Mouse (Mus musculus): ENCODE measurements around the gene Gan.

The Gan gene

DNA sequence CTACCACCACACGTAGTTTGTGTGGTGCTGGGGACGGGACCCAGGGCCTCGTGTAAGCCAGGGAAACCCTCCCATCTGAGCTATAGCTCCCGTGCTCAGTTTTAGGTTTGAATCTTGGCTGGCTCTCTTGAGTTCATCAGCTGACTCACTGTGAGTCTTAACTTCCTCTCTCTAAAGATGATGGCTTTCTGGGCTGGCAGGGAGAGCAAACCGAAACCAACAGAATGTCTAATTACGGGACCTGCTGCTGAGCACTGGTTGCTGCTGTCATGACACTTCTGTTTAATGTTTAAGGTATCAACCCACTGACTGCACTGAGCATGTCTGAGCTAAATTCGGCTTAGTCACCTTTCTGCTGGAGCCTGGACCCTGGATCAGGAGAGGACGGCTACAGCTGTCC is 94.7 kb downstream of the Gan start:
- DNase-seq (ENCODE audit: low spot score in 2 of 2) = no peak

DNA sequence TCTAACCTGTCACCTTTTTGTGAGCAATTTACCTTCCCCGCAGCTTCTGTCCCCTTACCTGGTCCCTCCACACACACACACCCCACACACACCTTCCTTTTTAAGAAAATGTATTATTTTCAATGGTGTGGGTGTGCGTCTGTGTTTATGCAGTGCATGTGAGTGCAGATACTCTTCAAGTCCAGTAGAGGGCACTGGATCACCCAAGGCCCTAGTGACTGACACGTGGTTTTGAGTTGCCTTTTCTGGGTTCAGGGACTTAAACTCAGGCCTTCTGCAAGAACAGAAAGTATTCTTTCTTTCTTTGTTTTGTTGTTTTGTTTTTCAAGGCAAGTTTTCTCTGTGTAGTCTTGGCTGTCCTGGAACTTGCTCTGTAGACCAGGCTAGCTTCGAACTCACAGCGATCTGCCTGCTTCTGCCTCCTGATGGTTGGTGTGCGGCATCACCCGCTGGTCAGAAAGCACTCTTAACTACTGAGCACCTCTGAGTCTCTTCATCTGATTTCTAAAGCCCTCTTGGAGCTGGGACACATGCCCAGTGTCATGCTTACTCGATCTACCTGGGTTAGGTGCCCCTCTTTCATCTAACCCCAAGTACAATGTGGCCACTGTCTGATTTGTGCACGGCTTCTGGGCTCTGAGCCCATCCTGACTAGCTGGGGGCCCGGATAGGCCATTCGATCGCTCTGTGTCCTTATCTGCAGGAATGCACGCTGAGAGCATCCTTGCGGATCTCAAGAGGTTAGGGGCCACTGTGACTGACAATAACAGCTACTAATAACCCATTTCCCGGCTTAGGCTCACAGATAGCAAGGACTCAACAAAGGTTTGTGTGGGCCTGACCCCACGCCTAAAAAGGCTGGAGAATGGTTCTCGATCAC is 95.7 kb downstream of the Gan start:
- no peak for DNase-seq (ENCODE audit: low spot score in 2 of 2)

DNA sequence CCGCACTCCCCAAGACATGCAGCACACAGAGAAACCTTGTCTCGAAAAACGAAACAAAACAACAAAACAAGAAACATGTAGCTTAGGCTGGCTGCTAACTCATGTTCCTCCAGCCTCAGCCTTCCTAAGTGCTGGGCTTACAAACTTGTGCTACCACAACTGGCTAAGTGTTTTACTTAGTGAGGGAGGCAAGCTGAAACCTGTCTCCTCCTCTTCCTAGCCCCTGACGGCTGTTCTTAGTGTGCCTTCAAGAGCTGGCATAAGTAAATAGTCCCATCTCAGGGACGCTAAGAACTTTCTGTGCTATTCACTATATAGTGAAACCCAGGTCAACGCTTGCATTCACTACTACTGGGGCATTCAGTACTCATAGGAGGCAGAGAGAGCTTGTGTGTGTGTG is 96.6 kb downstream of the Gan start:
- no peak for DNase-seq (ENCODE audit: low spot score in 2 of 2)

DNA sequence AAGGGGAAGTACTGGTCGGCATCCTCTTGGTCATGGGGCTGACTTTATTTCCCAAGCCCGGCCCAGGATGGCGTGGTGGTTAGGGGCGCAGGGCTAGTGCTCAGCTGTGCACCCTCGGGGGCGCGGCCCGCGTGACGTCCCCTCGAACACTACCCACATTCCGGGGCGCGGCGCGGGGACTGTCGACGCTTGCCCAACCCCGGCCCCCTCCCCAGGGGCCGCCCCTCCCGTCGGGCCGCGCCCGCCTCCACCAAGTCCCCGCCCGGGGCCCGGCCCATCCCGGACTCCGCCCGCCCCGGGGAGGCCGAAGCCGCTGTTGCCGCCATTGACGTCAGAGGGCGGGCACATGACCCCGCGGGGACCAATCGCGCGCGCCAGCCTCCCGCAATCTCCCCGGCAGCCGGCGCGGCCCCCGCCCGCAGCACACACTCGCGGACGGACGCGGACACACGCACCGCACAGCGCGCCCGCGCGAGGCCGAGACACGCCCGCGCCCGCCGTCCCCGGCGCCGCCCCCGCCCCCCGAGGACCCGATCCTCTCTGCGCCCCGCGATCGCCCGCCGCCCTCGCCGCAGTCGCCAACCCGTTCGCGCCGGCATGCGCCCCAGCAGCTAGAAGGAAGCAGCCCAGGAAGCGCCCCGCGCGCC is 98.5 kb downstream of the Gan start:
- DNase-seq (ENCODE audit: low spot score in 2 of 2) = peak; percentile 97

DNA sequence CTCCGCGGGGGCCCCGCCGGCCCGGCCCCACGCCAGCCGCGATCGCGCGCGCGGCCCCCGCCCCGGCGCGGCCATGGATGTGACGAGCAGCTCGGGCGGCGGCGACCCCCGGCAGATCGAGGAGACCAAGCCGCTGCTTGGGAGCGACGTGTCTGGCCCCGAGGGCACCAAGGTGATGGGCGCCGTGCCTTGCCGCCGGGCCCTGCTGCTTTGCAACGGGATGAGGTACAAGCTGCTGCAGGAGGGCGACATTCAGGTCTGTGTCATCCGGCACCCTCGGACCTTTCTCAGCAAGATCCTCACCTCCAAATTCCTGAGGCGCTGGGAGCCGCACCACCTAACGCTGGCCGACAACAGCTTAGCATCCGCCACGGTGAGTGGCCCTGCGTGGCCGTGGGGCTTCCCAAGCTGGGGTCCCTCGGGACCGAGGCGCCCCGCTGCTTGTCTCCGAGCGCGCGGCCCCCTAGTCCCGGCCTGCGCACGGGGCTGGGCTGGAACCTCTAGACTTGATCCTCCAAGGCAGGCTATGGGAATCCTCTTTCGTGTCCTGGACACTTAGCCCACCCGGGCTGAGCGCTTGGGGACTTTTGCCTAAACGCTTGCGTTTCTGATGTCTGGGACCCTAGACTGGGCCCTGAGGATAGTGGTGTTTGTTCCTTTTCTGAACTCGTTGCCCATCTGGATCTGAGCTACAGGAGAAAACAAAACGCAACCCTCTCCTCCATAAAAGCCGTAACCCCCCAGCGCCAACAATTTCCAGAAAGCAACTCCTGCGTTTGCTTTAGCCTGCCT is 99.3 kb downstream of the Gan start, which contains the start of gene Cmip:
Gene Cmip (plus strand): TSS at position 36 of the 792 bp plus-strand sequence.
- DNase-seq (ENCODE audit: low spot score in 2 of 2) = peak; percentile 68 to 70

DNA sequence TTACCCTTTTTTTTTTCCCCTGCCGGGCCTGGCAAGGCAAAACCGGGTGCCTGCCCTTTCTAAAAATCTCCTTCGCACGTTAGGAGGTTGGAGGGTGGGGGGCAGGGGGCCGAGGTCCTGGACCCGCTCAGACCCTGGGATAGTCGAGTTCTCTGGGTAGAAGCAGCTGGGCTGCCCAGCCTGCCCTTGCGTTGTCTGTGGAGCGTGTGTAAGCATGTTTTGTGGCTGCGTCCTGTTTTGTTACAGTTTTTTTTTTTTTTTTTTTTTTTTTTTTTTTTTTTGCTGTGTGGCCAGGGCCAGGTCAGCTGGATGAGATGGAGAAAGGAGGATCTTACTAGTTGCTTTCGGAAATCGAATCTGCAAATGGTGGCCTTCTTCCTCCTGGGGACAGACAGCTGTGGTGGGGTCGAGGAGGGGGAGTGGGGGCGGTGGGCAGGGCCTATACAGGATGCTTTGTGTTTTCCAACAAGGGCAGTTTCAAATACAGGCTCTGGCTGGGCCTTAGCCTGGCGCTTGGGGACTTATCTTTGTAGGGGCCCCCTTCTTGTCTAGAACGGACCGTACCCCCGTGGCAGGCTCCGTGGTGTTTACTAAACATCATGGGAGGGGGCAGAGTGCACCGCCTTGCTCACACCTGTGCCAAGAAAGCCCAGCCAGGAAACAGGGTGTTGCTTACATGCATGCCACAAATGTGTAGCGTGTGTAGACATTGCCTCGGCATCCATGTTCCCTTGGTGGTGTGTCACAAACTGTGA is 100.1 kb downstream of the Gan start:
- DNase-seq (ENCODE audit: low spot score in 2 of 2) = no peak

DNA sequence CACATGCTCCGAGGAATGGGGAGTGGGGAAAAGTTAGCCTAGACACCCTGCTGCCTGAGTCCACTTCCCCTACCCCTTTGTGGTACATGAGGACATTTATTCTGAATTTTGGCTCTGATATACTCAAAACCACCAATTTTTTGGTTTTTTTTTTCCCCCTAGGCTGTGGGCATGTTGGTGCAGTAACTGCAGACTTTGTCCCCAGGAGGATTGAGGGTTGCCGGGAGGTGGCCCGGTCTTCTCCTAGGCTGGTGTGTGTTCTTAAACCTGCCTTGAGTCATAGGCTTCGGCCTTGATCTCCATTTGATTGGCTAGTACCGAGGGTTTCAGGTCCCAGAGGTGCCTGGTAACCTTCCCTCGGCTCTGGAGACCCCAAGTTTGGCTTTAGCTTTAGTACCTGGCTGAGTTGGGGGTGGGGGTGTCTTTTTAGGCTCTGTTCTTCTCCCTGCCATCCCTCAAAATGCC is 100.7 kb downstream of the Gan start:
- DNase-seq (ENCODE audit: low spot score in 2 of 2) = no peak

DNA sequence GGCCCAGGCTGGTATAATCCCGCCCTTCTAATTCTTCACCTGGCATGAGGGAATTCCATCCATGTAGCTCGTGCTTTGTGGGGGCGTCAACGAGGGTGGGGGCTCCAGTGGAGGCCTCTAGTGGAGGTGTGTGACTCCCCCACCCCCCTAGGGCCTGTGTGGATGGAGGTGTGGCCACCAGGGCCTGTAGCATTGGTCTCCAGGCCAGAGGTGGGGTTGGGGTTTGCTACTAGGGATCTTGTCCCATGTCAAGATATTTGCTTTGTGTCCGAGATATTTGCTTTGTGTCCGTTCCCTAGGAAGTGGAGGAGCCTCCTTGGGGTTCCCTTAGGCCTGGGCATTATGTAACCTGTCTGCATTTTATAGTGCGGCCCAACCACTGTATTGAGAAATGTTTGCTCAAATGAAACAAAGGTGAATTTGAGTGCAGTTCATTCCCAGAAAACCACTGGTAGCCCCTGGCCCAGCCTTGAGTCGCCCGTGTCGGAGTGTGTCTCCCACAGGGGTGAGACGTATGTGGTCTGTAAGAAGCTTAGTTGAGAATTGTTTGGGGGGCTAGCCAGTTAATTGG is 101.6 kb downstream of the Gan start:
- no peak for DNase-seq (ENCODE audit: low spot score in 2 of 2)

DNA sequence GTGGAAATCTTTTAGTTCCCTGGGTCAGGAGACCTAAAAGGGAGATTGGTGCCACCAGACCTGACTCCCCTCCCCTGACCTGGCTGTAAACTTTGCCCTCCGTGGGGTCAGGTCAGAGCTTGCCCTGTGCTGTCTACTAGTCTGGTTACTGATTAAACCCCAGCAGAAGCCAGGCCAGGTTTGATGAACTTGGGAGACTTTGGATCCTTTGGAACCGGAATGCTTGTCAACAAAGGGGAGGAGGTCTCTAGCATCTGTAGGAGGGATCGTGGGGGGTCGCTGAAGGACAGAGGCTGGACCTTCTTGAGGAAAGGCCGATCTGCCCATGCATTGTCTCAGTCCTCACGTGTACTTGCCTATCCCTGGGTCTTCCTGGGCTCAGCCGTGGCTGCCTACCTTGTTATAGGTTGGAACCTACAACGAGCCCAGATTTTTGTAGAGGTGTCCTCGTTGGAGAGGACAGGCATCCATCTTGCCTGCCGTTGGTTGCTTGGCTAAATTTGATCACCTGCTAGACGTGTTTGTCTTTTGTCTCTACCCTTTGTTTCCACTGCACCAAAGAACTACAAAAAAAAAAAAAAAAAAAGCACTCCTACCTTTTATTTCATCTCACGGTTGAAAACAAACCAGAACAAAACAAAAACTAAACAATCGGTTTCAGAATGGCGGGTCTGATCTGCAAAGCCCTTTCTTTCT is 102.4 kb downstream of the Gan start:
- no peak for DNase-seq (ENCODE audit: low spot score in 2 of 2)

DNA sequence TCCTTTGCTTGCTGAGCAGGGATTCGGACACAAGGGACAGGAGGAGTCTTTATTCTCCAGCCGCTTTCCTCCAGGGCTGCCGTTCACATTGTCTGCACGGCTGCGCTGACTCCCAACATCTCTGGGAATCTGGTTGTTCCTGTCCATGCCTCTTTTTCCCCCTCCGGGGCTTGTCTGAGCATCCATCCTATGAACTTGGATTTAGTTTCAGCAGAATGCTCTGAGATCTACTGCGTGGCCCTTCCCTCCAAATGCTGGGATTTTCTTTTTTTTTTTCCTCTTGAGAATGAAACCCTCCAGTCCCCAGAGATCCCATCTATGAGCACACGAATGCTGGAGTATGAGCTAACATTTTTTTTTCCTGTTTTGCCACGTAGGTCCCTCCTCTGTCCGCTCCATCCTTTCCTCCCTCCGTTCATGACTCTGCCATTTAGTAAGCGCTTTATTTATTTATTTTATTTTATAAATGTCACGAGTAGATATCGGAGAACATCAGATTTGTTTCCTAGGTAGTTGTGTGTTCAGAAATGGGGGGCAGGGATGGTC is 103.1 kb downstream of the Gan start:
- DNase-seq (ENCODE audit: low spot score in 2 of 2) = no peak

DNA sequence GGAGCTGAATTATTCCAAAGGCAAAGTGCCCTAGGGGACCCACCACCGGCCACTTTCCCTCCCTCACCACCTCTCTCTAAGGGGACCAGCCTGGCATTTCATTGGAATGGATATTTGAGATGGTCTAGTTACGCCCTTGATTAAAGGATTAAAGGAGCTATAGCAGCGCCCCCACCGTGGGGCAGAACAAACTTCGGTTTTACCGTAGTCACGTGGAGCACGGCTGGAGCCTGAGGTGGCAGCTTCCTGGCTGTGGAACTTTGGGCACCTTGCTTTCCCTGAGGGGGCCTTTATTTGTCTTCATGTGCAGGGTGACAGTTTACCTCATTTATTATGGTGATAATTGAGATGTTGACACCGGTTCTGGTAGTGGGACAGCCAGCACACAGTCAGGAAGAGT is 103.8 kb downstream of the Gan start:
- DNase-seq (ENCODE audit: low spot score in 2 of 2) = no peak

DNA sequence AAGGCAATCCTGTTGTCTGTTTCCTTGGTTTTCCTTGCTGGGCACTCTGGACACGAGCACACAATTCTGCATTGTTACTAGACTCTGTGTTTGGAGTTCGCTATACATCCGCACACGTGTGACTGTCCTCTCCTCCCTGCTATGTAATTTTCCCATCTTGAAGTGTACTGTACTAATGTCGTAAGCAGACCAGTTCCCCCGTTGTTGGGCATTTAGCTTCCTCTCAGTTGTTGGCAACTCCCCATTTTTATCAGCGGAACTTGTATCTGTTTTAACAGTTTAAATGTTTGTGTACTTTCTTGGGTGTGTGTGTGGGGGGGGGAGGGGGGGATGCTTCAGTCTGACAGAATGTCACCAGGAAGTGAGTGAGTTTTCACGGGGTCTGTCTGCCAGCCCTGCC is 104.8 kb downstream of the Gan start:
- no peak for DNase-seq (ENCODE audit: low spot score in 2 of 2)

DNA sequence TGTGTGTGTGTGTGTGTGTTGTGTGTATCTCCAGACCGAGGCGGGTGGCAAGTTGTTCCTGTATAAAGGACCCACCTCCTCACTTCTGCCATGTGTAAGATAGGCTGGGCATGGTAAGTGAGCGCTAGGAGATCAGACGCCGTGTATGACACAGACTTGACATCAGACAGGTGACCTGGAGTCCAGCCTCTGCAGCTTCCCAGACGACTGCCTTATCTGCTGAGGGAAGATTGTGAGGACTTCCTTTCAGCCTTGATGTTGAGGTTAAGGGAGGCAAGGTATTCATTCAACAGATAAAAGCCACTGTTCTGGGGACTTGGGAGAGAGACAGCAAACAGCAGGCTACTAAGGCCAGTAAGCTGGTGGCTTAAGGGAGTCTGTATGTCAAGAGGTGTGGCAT is 105.5 kb downstream of the Gan start:
- DNase-seq (ENCODE audit: low spot score in 2 of 2) = no peak

DNA sequence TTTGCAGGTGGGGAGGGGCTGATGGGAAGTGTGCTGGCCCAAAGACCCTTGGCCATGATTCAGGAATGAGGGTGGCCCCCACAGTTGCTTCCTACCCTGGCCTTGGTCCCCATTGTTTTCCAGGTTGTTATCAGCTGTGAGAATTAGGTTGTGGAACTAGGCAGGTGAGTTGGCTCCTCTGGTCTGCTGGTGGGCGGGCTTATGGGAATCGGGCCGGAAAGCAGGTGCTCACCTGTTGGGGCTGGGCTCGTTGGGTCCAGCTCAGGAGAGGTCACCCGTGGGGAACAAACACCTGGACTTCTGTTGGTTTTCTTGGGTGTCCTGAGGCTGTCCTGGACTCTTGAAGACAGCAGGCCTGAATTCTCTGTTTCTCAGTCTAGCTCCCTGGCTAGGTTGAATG is 107.1 kb downstream of the Gan start:
- DNase-seq (ENCODE audit: low spot score in 2 of 2) = no peak
